Mouse (Mus musculus) heart, postnatal 10 days (tissue): ENCODE results near the gene Cbl. TPM values are rescaled to one million over a fixed set of nuclear protein-coding genes. Genes with fewer than 3 reads are reported as not detected.
"Not testable (repeated sequence)": the region's sequence is repeated elsewhere in the genome, so short reads cannot be mapped to it uniquely, and the experiment has no call there.

Experiments used
- DNase-seq, 2 experiments: peaks; one replicate each; pipeline ENCODE4 v3.0.0; 2021
- intact Hi-C: fragments of 180-260 bp; cut with DNase I; formaldehyde crosslinking; loops from one replicate; pipeline ENCODE4 v1.15.1; 2025
- total RNA-seq, 2 experiments: library from RNA; stranded (reverse); gene quantifications; 2 replicates each; pipeline ENCODE4 v1.2.3; 2021

The Cbl gene
- total RNA-seq, 2 experiments from 2014 or later: 30.9 to 31.3 TPM

DNA sequence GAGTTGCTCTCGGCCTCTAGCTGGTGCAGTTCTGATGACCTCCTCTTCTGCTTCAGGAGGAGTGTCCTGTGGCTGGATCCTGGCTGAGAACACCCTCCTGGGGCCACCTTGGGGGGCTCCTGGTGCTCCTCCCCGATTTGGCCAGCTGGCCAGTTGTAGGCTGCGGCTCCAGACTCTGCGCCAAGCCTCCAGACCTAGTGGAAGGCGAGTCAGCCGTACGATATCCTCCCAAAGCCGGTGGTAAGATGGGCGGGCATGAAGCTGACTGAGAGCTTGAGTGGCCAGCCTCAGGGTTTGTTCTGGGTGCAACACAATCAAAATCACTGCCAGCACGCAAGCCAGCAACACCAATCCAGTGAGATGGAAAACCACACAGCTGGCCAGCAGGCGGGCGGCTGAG is 121.9 kb downstream of the Cbl start:
- intact Hi-C loops, DNase-seq: not testable (repeated sequence)

- DNase-seq: peak; percentile 78 to 88
- intact Hi-C loops: loop anchor here (2.0 to 5.0 kb wide), 2 partner anchors 43 to 122 kb away; partner anchors contain the start of gene Usp2
Measured at GRCm38 (mm10) chr9:44109360-44110095, 124.3 kb downstream of the Cbl start.

DNA sequence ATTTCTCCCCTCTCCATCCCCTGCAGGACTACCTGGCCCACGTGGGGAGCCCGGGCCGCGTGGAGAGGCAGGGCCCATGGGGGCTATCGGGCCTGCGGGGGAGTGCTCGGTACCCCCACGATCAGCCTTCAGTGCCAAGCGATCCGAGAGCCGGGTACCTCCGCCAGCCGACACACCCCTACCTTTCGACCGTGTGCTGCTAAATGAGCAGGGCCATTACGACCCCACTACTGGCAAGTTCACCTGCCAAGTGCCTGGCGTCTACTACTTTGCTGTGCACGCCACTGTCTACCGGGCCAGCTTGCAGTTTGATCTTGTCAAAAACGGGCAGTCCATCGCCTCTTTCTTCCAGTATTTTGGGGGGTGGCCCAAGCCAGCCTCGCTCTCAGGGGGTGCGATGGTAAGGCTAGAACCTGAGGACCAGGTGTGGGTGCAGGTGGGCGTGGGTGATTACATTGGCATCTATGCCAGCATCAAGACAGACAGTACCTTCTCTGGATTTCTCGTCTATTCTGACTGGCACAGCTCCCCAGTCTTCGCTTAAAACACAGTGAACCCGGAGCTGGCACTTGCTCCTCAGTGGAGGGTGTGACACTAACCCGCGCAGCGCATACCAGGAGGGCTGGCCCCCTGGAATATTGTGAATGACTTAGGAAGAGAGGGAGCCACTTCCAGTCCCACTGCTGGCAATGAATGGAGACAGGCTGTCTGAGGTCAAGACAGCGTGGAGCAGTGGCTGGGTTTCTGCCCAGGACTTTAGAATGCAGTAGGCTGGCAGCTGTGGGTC is 125.4 kb downstream of the Cbl start:
- no peak for DNase-seq
- intact Hi-C loops: loop anchor here (2.0 to 5.0 kb wide), 2 partner anchors 42 to 121 kb away; partner anchors contain the start of gene Usp2

- DNase-seq: peak; percentile 37 to 70
Measured at GRCm38 (mm10) chr9:44107557-44108179, 126.2 kb downstream of the Cbl start.

DNA sequence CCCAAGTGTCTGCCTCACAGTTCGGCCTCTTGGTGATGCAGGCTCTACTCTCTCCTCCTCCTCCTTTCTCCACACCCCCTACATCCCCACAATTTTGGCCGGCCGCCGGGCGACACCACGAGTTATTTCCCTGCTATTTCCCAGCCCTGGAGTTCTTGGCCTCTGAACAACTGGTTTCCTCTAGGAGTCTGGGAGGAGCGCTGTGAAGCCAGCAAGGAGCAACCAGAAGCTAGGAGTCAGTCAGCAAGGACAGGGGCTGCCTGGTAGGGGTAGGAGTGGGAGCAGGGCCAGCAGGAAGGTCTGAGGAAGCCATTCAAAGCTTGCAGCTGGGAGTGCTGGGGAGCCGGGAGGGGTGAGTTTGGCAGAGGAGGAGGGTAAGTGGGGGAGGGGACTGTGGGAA is 126.7 kb downstream of the Cbl start, which contains the start of gene C1qtnf5:
Gene C1qtnf5 (plus strand): TSS at position 136 of the 400 bp plus-strand sequence.
- intact Hi-C loops: loop anchor here (5.0 kb wide), 1 partner anchor 120 kb away; no protein-coding TSS in a partner anchor

More at GRCm38 (mm10) chr9:44107557-44108179, 126.2 kb downstream of the Cbl start:
- intact Hi-C loops: loop anchor here (2.0 to 5.0 kb wide), 2 partner anchors 41 to 120 kb away; partner anchors contain the start of gene Usp2

DNA sequence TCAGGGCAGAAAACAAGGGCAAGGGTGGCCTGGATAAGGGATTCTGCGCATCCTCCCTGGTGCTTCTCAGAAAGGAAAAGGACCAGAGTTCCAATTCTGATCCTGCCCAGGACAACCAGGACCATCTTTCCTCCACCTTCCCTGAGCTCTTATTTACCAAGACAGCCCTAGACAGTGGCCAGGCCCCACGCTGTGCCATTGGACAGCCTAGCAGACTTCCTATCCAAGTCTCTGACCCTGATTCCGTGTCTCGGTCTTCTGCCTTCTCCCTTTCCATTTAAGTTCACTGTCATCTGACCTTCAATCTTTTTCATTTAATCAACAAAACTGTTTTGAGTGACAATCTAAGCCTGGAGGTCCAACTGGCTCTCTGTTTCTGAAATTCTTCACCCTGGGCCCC is 127.3 kb downstream of the Cbl start:
- DNase-seq: no peak
- intact Hi-C loops: loop anchor here (5.0 kb wide), 1 partner anchor 119 kb away; no protein-coding TSS in a partner anchor

More for the DNA sequence above, 126.7 kb downstream of the Cbl start, which contains the start of gene C1qtnf5:
- DNase-seq: peak; percentile 93

- DNase-seq: no peak
- intact Hi-C loops: loop anchor here (5.0 kb wide), 1 partner anchor 119 kb away; no protein-coding TSS in a partner anchor
Measured at GRCm38 (mm10) chr9:44106182-44106581, 127.7 kb downstream of the Cbl start.

- no peak for DNase-seq
- intact Hi-C loops: loop anchor here (5.0 kb wide), 1 partner anchor 118 kb away; no protein-coding TSS in a partner anchor
Measured at GRCm38 (mm10) chr9:44105781-44106180, 128.1 kb downstream of the Cbl start.

- DNase-seq: no peak
- intact Hi-C loops: loop anchor here (5.0 kb wide), 1 partner anchor 118 kb away; no protein-coding TSS in a partner anchor
Measured at GRCm38 (mm10) chr9:44104881-44105280, 129.0 kb downstream of the Cbl start.

DNA sequence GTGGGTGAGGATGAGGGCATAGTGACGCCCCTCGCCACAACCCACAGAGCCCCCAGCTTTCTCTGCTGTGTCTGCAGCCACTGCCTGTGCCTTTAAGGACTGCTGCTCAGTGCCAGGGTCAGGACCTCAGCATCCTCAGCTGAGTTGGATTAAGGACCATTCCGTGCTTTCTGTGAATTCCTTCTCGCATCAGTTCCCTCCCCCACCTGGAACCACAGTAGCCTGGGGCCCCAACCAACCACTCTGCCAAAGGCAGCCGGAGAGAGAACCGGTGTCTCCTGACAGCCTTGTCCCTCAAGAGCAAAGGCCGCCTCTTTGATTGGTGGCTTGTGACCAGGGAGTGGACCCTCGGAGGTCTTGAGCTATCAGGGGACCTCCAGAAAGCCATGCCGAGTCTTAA is 132.4 kb downstream of the Cbl start, which contains the start of gene Mfrp:
Gene Mfrp (plus strand): TSS at position 240 of the 400 bp plus-strand sequence.
- DNase-seq: no peak
- intact Hi-C loops: no loop called here

GRCm38 (mm10) chr9:44096536-44096935 is 137.3 kb downstream of the Cbl start:
- intact Hi-C loops: no loop called here
- DNase-seq: peak; percentile 65 to 71

GRCm38 (mm10) chr9:44095781-44096180 is 138.1 kb downstream of the Cbl start:
- DNase-seq: no peak
- intact Hi-C loops: loop anchor here (2.0 kb wide), 1 partner anchor 23 kb away; no protein-coding TSS in a partner anchor

GRCm38 (mm10) chr9:44094737-44095136 is 139.1 kb downstream of the Cbl start:
- intact Hi-C loops: loop anchor here (2.0 kb wide), 1 partner anchor 22 kb away; no protein-coding TSS in a partner anchor
- no peak for DNase-seq

GRCm38 (mm10) chr9:44093612-44094503 is 140.0 kb downstream of the Cbl start:
- intact Hi-C loops: loop anchor here (2.0 kb wide), 1 partner anchor 21 kb away; no protein-coding TSS in a partner anchor
- peak; percentile 87 to 90 for DNase-seq

Other genes with a start within 250 kb of the Cbl start
- 10 to 100 TPM; 31.3 to 32.3 TPM for gene Thy1, start 190.7 kb downstream of the Cbl start, total RNA-seq
- gene Usp2, start 167.0 kb downstream of the Cbl start, total RNA-seq: 100 to 1,000 TPM; 102 to 150 TPM
- gene Mfrp, start 132.3 kb downstream of the Cbl start, total RNA-seq: not detected
- 10 to 100 TPM; 15.5 to 21.3 TPM for gene C1qtnf5, start 126.8 kb downstream of the Cbl start, total RNA-seq
- gene Gm49380, start 120.5 kb downstream of the Cbl start, total RNA-seq: under 1 TPM; 0.10 to 0.12 TPM
- 10 to 100 TPM; 18.1 TPM for gene Rnf26, start 120.5 kb downstream of the Cbl start, total RNA-seq
- 100 to 1,000 TPM; 147 to 156 TPM for gene Mcam, start 99.6 kb downstream of the Cbl start, total RNA-seq
- gene Ccdc153, start 6.6 kb upstream of the Cbl start, total RNA-seq: not detected
- gene Pdzd3, start 17.4 kb upstream of the Cbl start, total RNA-seq: 1 to 10 TPM; 2.3 to 3.3 TPM
- 10 to 100 TPM; 14.9 to 18.3 TPM for gene Nlrx1, start 34.5 kb upstream of the Cbl start, total RNA-seq
- 1 to 10 TPM; 1.0 to 1.5 TPM for gene Abcg4, start 54.6 kb upstream of the Cbl start, total RNA-seq
- gene Hinfp, start 71.6 kb upstream of the Cbl start, total RNA-seq: 10 to 100 TPM; 10.0 to 11.1 TPM
- 10 to 100 TPM; 14.2 to 17.6 TPM for gene C2cd2l, start 86.2 kb upstream of the Cbl start, total RNA-seq
- 10 to 100 TPM; 21.1 to 25.2 TPM for gene Dpagt1, start 92.0 kb upstream of the Cbl start, total RNA-seq
- gene H2afx, start 100.6 kb upstream of the Cbl start, total RNA-seq: 10 to 100 TPM; 54.1 to 57.9 TPM
- 10 to 100 TPM; 54.2 to 55.2 TPM for gene Hmbs, start 110.2 kb upstream of the Cbl start, total RNA-seq
- 10 to 100 TPM; 22.4 to 22.8 TPM for gene Vps11, start 127.6 kb upstream of the Cbl start, total RNA-seq
- 10 to 100 TPM; 35.8 to 45.7 TPM for gene Hyou1, start 145.4 kb upstream of the Cbl start, total RNA-seq
- gene Slc37a4, start 162.8 kb upstream of the Cbl start, total RNA-seq: 10 to 100 TPM; 29.2 to 31.6 TPM
- 1,000 to 10,000 TPM; 1,003 to 1,015 TPM for gene Rps25, start 173.1 kb upstream of the Cbl start, total RNA-seq
- 10 to 100 TPM; 34.8 to 42.5 TPM for gene Trappc4, start 173.6 kb upstream of the Cbl start, total RNA-seq
- 10 to 100 TPM; 11.6 to 12.0 TPM for gene Ccdc84, start 184.5 kb upstream of the Cbl start, total RNA-seq
- gene Foxr1, start 207.1 kb upstream of the Cbl start, total RNA-seq: not detected
- not detected for gene Upk2, start 220.9 kb upstream of the Cbl start, total RNA-seq
- gene Bcl9l, start 248.8 kb upstream of the Cbl start, total RNA-seq: 10 to 100 TPM; 66.8 to 73.0 TPM